Mouse (Mus musculus) neural tube, embryonic 14.5 days (tissue): Measurements from ENCODE around the gene Zfp580. TPM values are rescaled to one million over a fixed set of nuclear protein-coding genes. Genes with fewer than 3 reads are reported as not detected.

Source experiments
- ATAC-seq: fragments of 200-750 bp; cut with Nextera tagmentation; 2 replicates; pipeline ENCODE4 v1.8.0; 2017; ENCODE audit warnings: low read depth, mild to moderate bottlenecking, moderate TSS enrichment, moderate library complexity
- H3K27ac ChIP-seq: fragments of 300-500 bp; sonication (generic); 2 replicates; pipeline ENCODE4 v1.5.1; 2014; ENCODE audit warnings: low read depth, mild to moderate bottlenecking, control low read depth, low read length, moderate library complexity, mixed read lengths
- H3K27me3 ChIP-seq: fragments of 300-500 bp; sonication (generic); 2 replicates; pipeline ENCODE4 v1.6.1; 2014; ENCODE audit warnings: low read length; ENCODE audit not compliant: control insufficient read depth, insufficient read depth
- H3K36me3 ChIP-seq: fragments of 300-500 bp; sonication (generic); 2 replicates; pipeline ENCODE4 v1.6.1; 2014; ENCODE audit warnings: low read length, mixed read lengths; ENCODE audit not compliant: control insufficient read depth, insufficient read depth
- H3K4me1 ChIP-seq: fragments of 300-500 bp; sonication (generic); 2 replicates; pipeline ENCODE4 v1.6.1; 2014; ENCODE audit warnings: low read length; ENCODE audit not compliant: control insufficient read depth, insufficient read depth
- H3K4me2 ChIP-seq: fragments of 300-500 bp; sonication (generic); 2 replicates; pipeline ENCODE4 v1.6.1; 2014; ENCODE audit warnings: mild to moderate bottlenecking, low read depth, low read length, control low read depth
- H3K4me3 ChIP-seq: fragments of 300-500 bp; sonication (generic); 2 replicates; pipeline ENCODE4 v1.5.1; 2014; ENCODE audit warnings: low read depth, low read length, control low read depth, mixed read lengths
- H3K9ac ChIP-seq: fragments of 300-500 bp; sonication (generic); replicated peaks from 2 replicates; pipeline ENCODE4 v1.6.1; 2014; ENCODE audit warnings: low read depth, mild to moderate bottlenecking, control low read depth, low read length, mixed read lengths
- H3K9me3 ChIP-seq: fragments of 300-500 bp; sonication (generic); 2 replicates; pipeline ENCODE4 v1.6.1; 2016; ENCODE audit warnings: low read length; ENCODE audit not compliant: control insufficient read depth
- WGBS: fragments of 180-500 bp; shearing (Covaris S2); extraction: QIAGEN DNeasy Blood & Tissue Kit; methylation state at CpG from one replicate; pipeline ENCODE4 v1.1.7; 2014; 5-methylcytosine and 5-hydroxymethylcytosine counted together
- polyA plus RNA-seq: library from polyadenylated mRNA; unstranded; fragments of >200 nt; fragmentation: Nextera tagmentation; extraction: Ambion mirVana; gene quantifications from 2 replicates; pipeline ENCODE4 v1.2.1, GENCODE M21; 2014

The Zfp580 gene
- polyA plus RNA-seq, 1 experiment from 2014 or later, result 111 TPM

- no peaks in the 10 kb centered on the region for H3K4me1 ChIP-seq
- no peak overlapping the region for H3K9ac ChIP-seq
- H3K4me2 ChIP-seq, result no peak overlapping the region
- no peaks in the 10 kb centered on the region for H3K27me3 ChIP-seq
- peaks cover 14% of the 10 kb centered on the region for H3K9me3 ChIP-seq
- ATAC-seq, result no peak
- 82% methylated on average over 63 of the region's 63 CpGs for WGBS
- H3K36me3 ChIP-seq, result peaks cover 50% of the 10 kb centered on the region
- no peak overlapping the region for H3K27ac ChIP-seq
- H3K4me3 ChIP-seq, result no peak overlapping the region
Measured at GRCm38 (mm10) chr7:5030554-5031275, 20.6 kb upstream of the Zfp580 start.

GRCm38 (mm10) chr7:5031496-5031895 lies 19.8 kb upstream of the Zfp580 start:
- H3K36me3 ChIP-seq, result peaks cover 52% of the 10 kb centered on the region
- WGBS, result 77% methylated on average over 45 of the region's 46 CpGs
- H3K4me2 ChIP-seq, result no peak overlapping the region
- peaks cover 14% of the 10 kb centered on the region for H3K9me3 ChIP-seq
- H3K4me3 ChIP-seq, result no peak overlapping the region
- H3K27me3 ChIP-seq, result no peaks in the 10 kb centered on the region
- H3K9ac ChIP-seq, result no peak overlapping the region
- H3K4me1 ChIP-seq, result no peaks in the 10 kb centered on the region
- no peak for ATAC-seq
- no peak overlapping the region for H3K27ac ChIP-seq

GRCm38 (mm10) chr7:5033818-5034217 lies 17.5 kb upstream of the Zfp580 start, which contains the start of gene 4632433K11Rik:
Gene 4632433K11Rik (plus strand): TSS chr7:5034118.
- H3K9me3 ChIP-seq, result peaks cover 14% of the 10 kb centered on the region
- H3K9ac ChIP-seq, result no peak within 1 kb of the TSS
- H3K27me3 ChIP-seq, result no peaks in the 10 kb centered on the region
- no peak within 1 kb of the TSS for H3K4me2 ChIP-seq
- H3K4me1 ChIP-seq, result peaks cover 4% of the 10 kb centered on the region; the same call in 1 of the 2 replicates
- no peak within 1 kb of the TSS for H3K4me3 ChIP-seq
- no peak for ATAC-seq
- H3K27ac ChIP-seq, result no peak within 1 kb of the TSS
- H3K36me3 ChIP-seq, result peaks cover 48% of the 10 kb centered on the region
- WGBS, result 91% methylated on average over 3 of the region's 3 CpGs

- no peak overlapping the region for H3K9ac ChIP-seq
- no peak overlapping the region for H3K27ac ChIP-seq
- no peak overlapping the region for H3K4me2 ChIP-seq
- H3K4me3 ChIP-seq, result no peak overlapping the region
- 97% methylated on average over 17 of the region's 17 CpGs for WGBS
- H3K9me3 ChIP-seq, result peaks cover 4% of the 10 kb centered on the region; the same call in 1 of the 2 replicates
- ATAC-seq, result no peak
- H3K36me3 ChIP-seq, result peaks cover 31% of the 10 kb centered on the region
- peaks cover 9% of the 10 kb centered on the region; the same call in 1 of the 2 replicates for H3K4me1 ChIP-seq
- no peaks in the 10 kb centered on the region for H3K27me3 ChIP-seq
Measured at GRCm38 (mm10) chr7:5035628-5036027, 15.7 kb upstream of the Zfp580 start.

- no peaks in the 10 kb centered on the region for H3K27me3 ChIP-seq
- no peak overlapping the region for H3K4me3 ChIP-seq
- ATAC-seq, result no peak
- H3K27ac ChIP-seq, result no peak overlapping the region
- 97% methylated on average over 9 of the region's 9 CpGs for WGBS
- H3K9me3 ChIP-seq, result 0 out of 2 replicates have a peak, but pooled peaks cover 1% of the 10 kb centered on the region
- H3K9ac ChIP-seq, result no peak overlapping the region
- peaks cover 9% of the 10 kb centered on the region; the same call in 1 of the 2 replicates for H3K4me1 ChIP-seq
- H3K36me3 ChIP-seq, result peaks cover 26% of the 10 kb centered on the region
- H3K4me2 ChIP-seq, result no peak overlapping the region
Measured at GRCm38 (mm10) chr7:5036136-5036535, 15.2 kb upstream of the Zfp580 start.

GRCm38 (mm10) chr7:5037026-5037425 lies 14.3 kb upstream of the Zfp580 start:
- peaks cover 9% of the 10 kb centered on the region; the same call in 1 of the 2 replicates for H3K4me1 ChIP-seq
- ATAC-seq, result no peak
- H3K4me3 ChIP-seq, result no peak overlapping the region
- H3K27ac ChIP-seq, result no peak overlapping the region
- no peaks in the 10 kb centered on the region for H3K27me3 ChIP-seq
- 96% methylated on average over 7 of the region's 7 CpGs for WGBS
- 0 out of 2 replicates have a peak overlapping the region, but pooled peaks have one; percentile 43 for H3K4me2 ChIP-seq
- peaks cover 17% of the 10 kb centered on the region for H3K36me3 ChIP-seq
- no peaks in the 10 kb centered on the region for H3K9me3 ChIP-seq
- H3K9ac ChIP-seq, result no peak overlapping the region

GRCm38 (mm10) chr7:5037467-5037866 lies 13.9 kb upstream of the Zfp580 start:
- Histone ChIP-seq H3K9me3 (no peaks in the 10 kb centered on the region), H3K27ac (peak overlapping the region; percentile 90), H3K36me3 (peaks cover 13% of the 10 kb centered on the region), H3K9ac (no peak overlapping the region), H3K4me2 (peak overlapping the region; percentile 43), H3K4me1 (peaks cover 9% of the 10 kb centered on the region; the same call in 1 of the 2 replicates), H3K27me3 (no peaks in the 10 kb centered on the region), H3K4me3 (peak overlapping the region; percentile 52)
- 83% methylated on average over 8 of the region's 8 CpGs for WGBS
- ATAC-seq, result no peak

- under 1% methylated on average over 48 of the region's 48 CpGs for WGBS
- ATAC-seq, result peak; percentile 95
- peaks cover 6% of the 10 kb centered on the region; the same call in 1 of the 2 replicates for H3K36me3 ChIP-seq
- H3K4me1 ChIP-seq, result peaks cover 9% of the 10 kb centered on the region; the same call in 1 of the 2 replicates
- H3K9ac ChIP-seq, result peak within 1 kb of the TSS; percentile 61
- H3K9me3 ChIP-seq, result no peaks in the 10 kb centered on the region
- peak within 1 kb of the TSS; percentile 43 for H3K4me2 ChIP-seq
- peak within 1 kb of the TSS; percentile 90 for H3K27ac ChIP-seq
- H3K4me3 ChIP-seq, result peak within 1 kb of the TSS; percentile 52
- no peaks in the 10 kb centered on the region for H3K27me3 ChIP-seq
Measured at GRCm38 (mm10) chr7:5038109-5038732, 13.1 kb upstream of the Zfp580 start, which contains the start of gene Zfp784. Gene Zfp784 (minus strand): TSS chr7:5038446.

GRCm38 (mm10) chr7:5038940-5039339 lies 12.4 kb upstream of the Zfp580 start:
- Histone ChIP-seq H3K4me2 (peak overlapping the region; percentile 43), H3K36me3 (0 out of 2 replicates have a peak, but pooled peaks cover 6% of the 10 kb centered on the region), H3K9ac (peak overlapping the region; percentile 61; the same call in 1 of the 2 replicates), H3K27ac (no peak overlapping the region), H3K27me3 (no peaks in the 10 kb centered on the region), H3K4me3 (peak overlapping the region; percentile 52), H3K9me3 (no peaks in the 10 kb centered on the region), H3K4me1 (peaks cover 9% of the 10 kb centered on the region; the same call in 1 of the 2 replicates)
- ATAC-seq, result no peak
- WGBS, result 35% methylated on average over 5 of the region's 5 CpGs
